Mouse (Mus musculus): Measurements from ENCODE around the gene Borcs5. TPM values are rescaled to one million over a fixed set of nuclear protein-coding genes. Genes with fewer than 3 reads are reported as not detected.

Borcs5 gene
- polyA plus RNA-seq, 1 experiment from 2014 or later: 13.9 TPM

DNA sequence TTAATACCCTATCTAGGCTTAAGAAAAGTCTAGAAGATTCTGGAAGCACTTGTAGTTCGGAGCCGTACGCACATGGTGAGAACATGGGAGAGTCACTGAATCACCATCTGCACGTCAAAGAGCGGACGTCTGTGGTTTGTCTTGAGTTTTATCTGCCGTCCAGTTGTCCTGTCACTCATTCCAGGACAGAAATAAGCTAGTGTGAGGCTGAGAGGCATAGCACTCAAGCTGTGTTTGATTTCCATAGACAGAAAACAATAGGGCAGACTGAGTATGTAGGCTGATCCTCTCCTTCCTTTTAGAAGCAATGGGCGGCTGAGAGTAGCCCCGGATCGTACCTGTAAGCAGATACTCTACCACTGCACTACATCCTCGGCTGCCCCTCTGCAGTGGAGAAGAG lies 114.5 kb downstream of the Borcs5 start:
- Histone ChIP-seq H3K9ac (no peak overlapping the region), H3K36me3 (ENCODE audit: insufficient read depth) (no peaks in the 10 kb centered on the region), H3K9me3 (ENCODE audit: low read depth, low read length) (no peaks in the 10 kb centered on the region), H3K4me2 (no peak overlapping the region), H3K27ac (ENCODE audit: low read depth) (no peak overlapping the region), H3K4me3 (ENCODE audit: low read depth, low read length) (no peak overlapping the region), H3K27me3 (ENCODE audit: insufficient read depth, low read length) (no peaks in the 10 kb centered on the region), H3K4me1 (ENCODE audit: insufficient read depth) (no peaks in the 10 kb centered on the region)
- DNase-seq (no peak), ATAC-seq (ENCODE audit: insufficient read depth) (no peak)
- whole genome bisulfite sequencing: 94% methylated on average over 11 of the region's 11 CpGs
- no peak for TF ChIP-seq CTCF (IDR thresholded peaks at IDR 0.05; ENCODE audit: low read depth)

GRCm38 (mm10) chr6:134756058-134756457 lies 116.7 kb downstream of the Borcs5 start:
- H3K27ac ChIP-seq (ENCODE audit: low read depth): no peak overlapping the region
- H3K27me3 ChIP-seq (ENCODE audit: insufficient read depth, low read length): no peaks in the 10 kb centered on the region
- H3K9me3 ChIP-seq (ENCODE audit: low read depth, low read length): no peaks in the 10 kb centered on the region
- no peak overlapping the region for H3K4me2 ChIP-seq
- TF ChIP-seq CTCF (IDR thresholded peaks at IDR 0.05; ENCODE audit: low read depth): no peak
- DNase-seq (no peak), ATAC-seq (ENCODE audit: insufficient read depth) (no peak)
- H3K36me3 ChIP-seq (ENCODE audit: insufficient read depth): no peaks in the 10 kb centered on the region
- H3K4me1 ChIP-seq (ENCODE audit: insufficient read depth): no peaks in the 10 kb centered on the region
- no peak overlapping the region for H3K4me3 ChIP-seq (ENCODE audit: low read depth, low read length)
- WGBS: 88% methylated on average over 4 of the region's 4 CpGs
- H3K9ac ChIP-seq: no peak overlapping the region

Other genes starting within 250 kb of the Borcs5 start
- gene Bcl2l14, start 243.2 kb upstream of the Borcs5 start, polyA plus RNA-seq (2014; fragmentation: Nextera tagmentation; extraction: Ambion mirVana): 2.8 and 3.6 TPM in 2 replicates
- gene Lrp6, start 72.5 kb upstream of the Borcs5 start, polyA plus RNA-seq (2014; fragmentation: Nextera tagmentation; extraction: Ambion mirVana): 34.0 and 35.8 TPM in 2 replicates
- gene Mansc1, start 7.0 kb upstream of the Borcs5 start, polyA plus RNA-seq (2014; fragmentation: Nextera tagmentation; extraction: Ambion mirVana): 5.8 and 5.9 TPM in 2 replicates
- 12.7 and 12.9 TPM in 2 replicates for gene Dusp16, start 153.1 kb downstream of the Borcs5 start, polyA plus RNA-seq (2014; fragmentation: Nextera tagmentation; extraction: Ambion mirVana)
- gene Crebl2, start 190.6 kb downstream of the Borcs5 start, polyA plus RNA-seq (2014; fragmentation: Nextera tagmentation; extraction: Ambion mirVana): 1.3 and 1.4 TPM in 2 replicates